Mouse (Mus musculus): ENCODE results near the gene Pnpla5. TPM values are rescaled to one million over a fixed set of nuclear protein-coding genes. Genes with fewer than 3 reads are reported as not detected.
"Not testable (repeated sequence)": the region's sequence is repeated elsewhere in the genome, so short reads cannot be mapped to it uniquely, and the experiment has no call there.

Pnpla5 gene
- total RNA-seq, 1 experiment from 2014 or later: 0.19 TPM

DNA sequence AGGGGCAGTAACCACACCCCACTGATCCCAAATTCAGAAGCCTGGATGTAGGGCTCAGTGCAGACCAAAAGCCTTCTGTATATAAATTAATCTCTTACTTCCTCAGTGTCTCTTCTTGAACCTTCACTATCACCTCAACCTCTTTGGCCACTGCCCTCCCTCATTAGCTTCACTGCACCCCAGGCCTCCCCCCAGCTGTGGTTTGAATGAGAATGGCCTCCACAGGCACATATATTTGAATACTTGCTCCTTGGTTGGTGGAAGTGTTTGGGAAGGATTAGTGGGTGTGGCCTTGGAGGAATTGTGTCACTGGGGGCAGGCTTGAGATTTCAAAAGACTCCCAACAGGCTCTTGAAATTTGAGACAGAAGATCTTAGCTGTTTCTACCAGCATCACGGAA lies 6.5 kb downstream of the Pnpla5 start:
- no peak for DNase-seq

DNA sequence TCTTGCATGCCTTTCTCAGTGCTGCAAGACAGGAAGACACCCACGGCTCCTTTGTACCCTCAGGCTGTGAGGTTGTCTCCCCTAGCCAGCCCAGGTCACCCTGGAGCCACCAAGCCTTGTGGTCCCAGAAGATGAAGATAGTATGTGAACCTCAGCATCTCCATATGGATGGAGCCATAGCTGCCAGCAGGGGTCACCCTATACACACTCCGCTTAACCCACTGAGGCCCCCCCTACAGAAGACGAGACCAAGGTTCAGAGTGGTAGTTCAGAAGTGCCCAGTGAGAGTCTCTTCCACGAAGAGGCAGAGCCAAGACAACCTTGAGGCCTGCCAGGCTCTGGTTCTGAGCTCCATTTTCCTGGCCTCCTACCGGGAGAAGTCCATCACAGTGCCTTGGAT lies 7.2 kb downstream of the Pnpla5 start:
- no peak for DNase-seq

DNA sequence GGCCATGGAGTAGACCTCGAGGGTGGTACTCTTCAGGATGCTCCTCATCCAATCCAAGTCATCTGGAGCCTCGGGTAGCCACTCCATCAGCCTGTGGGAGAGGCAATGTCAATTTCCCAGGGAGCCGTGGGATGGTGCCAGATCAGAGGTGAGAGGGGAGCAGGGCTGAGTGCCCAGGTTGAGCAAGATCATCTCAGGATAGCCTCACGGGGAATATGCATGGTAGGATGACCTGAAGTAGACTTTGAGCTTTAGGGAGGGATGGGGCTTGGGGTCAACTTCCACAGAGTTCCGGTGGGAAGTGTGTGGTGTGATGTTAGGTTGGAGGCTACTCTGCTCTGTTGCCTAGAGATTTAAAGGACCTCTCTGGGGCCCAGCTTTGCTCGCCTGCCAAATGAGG lies 9.1 kb downstream of the Pnpla5 start:
- DNase-seq: no peak

DNA sequence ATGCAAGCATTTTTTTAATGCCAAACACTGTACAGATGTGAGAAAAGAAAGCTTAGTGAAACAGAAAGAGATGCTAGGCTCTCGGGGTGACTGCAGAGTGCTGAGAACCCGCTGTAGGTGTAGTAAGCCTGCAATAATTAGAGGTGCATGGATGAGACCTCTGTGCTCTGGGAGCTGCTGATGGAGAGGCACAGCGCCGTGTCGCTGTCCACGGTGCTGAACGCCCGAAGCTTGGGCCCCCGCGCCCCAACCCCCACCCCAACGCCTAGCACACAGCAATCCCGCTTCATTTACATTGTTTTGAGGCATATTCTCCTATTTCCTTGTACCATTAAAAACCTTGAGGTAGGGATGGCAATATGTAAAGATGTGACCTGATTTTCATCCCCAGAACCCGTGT lies 14.1 kb downstream of the Pnpla5 start:
- peak; percentile 56 for DNase-seq

DNA sequence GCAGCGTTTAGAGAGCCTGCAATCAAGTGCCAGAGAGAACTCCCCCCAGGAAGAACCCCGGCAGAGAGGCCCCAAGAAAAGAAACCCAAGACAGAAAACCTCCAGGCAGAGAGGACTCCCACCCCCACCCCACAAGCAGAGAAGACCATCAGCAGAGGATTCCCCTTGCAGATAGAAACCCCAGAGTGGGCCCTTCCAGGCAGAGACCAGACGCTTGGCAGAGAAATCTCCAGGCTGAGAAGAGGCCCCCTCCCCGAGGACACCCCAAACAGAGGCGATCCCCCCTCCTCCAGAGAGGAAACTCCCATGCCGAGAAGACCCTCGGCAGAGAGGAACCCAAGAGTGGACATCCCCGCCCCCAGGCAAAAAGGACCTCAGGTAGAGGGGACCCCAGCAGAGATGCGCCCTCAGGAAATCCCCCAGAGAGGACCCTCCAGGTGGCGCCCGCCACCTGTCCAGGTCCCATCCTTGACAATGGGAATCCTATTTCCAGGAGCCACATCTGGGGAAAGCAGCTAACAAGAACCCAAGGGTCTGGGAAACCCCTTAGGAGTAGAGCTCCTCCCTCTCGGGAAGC lies 17.0 kb downstream of the Pnpla5 start:
- DNase-seq: no peak

DNA sequence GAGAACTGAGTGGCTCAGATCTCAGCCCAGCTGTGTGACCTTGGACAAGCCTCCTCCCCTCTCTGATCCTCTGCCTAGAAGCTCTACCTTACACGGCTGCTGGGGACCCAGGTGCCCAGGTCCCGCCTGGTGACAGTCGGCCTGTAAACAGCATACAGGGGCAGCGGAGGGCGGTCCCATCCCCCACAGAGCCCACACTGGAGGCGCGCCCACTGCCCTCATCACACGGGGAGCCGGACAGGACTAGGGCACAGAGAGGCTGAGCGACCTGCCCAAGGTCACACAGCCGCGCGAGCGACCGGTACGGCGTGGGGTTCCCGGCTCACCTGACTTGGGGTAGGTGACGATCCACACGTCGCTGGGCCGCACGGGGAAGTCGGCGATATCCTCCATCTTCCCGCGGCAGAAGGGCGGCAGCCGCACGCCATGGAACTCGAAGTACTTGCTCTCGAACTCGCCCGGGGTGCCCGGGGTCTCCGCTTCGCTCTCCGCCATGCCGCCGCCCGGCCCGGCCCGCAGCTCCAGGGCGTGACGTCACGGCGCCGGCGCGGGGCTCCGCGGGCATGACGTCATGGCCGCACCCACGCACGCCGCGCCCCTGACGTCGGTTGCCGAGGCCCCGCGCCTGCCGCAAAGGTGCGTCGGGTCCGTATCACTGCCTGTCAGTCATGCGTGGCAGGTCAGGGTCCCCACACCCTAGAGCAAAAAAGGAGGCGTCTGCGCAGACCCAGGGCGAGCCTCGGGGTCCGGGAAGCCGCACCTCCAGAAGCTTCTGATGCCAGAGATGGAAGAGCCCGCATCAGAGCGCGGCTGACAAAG lies 17.7 kb downstream of the Pnpla5 start, which contains the start of gene Sult4a1:
TSS of gene Sult4a1 (minus strand) at position 650 of the 819 bp plus-strand sequence.
- DNase-seq: peak; percentile 15

DNA sequence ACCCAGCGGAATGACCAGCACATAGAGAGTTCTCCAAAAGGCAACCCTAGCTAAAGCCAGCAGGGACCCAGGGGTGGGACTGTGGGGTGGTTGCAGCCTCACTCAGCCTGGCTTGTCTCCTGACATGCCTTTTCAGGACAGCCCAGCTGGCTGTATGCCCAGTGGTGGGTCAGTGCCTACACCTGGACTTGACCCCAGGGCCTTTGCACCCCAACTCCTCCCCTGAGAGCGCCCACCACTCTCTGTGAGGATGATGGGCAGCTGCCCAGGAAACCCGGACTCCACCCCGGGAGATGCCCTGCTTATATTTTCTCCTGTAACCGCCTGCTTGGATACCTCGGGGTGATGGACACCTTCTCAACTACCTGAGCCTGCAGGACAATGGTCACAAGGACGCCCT lies 18.3 kb downstream of the Pnpla5 start:
- no peak for DNase-seq

DNA sequence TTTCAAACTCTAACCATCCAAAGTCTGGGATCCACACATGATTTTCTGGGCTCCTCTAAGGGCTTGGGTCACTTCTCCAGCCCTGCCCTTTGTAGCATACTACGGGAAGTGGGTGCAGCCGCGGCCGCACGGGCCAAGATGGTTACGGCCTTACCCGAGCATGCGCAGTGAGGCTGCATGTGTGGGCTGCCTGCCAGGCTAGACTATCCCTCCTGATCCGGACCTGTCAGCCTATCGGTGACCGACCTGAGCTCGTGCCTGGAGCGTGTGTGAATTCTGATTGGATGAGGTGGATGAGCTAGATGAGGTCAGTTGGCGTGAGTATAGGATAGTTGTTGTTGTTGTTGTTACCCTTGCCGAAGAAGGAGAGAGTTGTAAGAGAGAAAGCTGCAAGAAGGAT lies 25.4 kb downstream of the Pnpla5 start:
- DNase-seq: not testable (repeated sequence)

DNA sequence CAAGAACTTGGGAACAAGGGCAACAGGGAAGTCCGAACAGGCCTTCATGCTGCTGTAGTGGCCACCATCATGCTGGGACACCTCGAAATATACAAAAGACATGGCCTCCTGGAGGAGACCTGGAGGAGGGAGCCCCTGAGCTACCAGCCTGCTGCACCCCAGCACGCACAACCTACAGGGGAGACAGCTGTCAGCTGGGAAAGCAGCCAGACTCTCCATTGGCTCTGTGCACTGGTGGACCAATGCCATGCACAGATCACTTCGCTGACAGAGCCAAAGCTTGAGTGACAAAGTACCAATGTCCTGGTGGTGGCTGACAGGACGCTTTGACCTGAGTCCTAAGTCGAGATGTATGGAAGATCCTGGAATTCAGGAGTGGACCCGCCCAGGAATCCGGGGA lies 26.9 kb downstream of the Pnpla5 start:
- DNase-seq: no peak

DNA sequence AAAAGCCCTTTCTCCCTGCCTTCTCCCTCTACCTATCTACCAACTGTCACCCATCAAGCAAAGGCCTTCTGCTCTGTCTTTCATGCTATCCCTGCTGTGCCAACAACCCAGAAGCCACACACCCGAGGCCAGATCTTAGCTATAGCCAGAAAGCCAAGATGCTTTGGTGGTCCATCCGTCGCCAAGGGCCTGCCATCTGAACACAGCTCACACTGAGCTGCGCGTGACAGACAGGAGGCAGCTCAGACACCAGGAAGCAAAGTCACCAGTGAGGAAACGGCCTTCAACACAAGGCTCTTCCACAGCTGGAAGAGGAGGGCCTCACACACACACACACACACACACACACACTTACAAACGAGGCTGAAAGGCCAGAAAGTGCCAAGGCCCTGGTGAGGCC lies 28.1 kb downstream of the Pnpla5 start:
- DNase-seq: no peak

DNA sequence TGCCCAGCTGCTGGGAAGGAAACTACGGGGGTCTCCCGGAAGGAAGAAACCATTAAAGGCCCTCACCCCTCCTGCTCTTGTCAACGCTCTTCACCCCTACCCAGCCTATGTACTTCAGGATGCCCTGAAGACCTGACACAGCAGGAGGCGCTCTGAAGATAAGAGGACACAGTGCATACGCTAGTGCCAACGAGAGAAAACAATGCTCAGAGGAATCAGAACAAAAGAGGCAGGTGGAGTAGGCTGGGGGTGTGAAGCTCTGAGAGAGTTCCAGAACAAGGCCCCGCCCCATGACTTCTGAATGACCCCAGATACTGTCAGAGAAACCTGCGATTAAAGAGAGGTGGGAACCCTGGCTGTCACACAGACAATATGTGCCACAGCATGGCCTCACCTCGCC lies 36.2 kb downstream of the Pnpla5 start:
- DNase-seq: no peak

DNA sequence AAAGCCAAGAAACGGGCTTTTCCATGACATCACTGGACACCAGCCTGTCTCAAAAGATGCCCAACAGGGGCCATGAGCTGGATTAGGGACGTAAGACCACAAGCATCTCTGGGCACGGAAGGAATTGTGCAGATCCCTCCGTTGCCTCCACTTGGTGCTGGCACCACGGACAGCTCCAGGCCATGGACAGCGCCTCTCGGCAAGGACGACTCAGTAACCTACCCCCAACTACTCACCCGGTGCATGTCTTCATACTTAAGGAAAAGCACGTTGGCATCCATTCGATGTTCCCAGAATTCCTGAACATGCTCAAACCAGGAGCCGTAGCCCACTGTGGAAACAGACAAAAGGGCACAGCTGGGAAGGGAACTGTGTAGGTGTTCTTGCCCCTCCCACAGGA lies 36.6 kb downstream of the Pnpla5 start:
- peak; percentile 60 for DNase-seq

DNA sequence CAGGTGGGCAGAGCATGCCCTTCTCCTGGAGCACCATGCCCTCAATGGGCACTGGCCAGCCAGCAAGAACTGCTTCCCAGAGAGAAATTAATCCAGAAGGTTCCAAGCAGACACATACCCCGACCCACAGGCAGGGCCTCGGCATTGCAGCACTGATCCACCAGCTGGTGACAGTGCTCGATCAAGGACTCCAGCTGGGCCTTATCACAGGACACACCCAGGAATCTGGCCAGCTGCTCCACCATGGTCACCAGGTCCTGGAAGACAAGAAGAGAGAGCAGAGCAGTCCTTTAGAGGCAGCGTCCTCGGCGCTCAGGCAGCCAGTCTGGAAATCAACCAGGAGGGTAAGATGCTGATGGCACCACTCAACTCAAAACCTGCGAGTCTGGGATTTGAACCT lies 42.9 kb downstream of the Pnpla5 start:
- no peak for DNase-seq

DNA sequence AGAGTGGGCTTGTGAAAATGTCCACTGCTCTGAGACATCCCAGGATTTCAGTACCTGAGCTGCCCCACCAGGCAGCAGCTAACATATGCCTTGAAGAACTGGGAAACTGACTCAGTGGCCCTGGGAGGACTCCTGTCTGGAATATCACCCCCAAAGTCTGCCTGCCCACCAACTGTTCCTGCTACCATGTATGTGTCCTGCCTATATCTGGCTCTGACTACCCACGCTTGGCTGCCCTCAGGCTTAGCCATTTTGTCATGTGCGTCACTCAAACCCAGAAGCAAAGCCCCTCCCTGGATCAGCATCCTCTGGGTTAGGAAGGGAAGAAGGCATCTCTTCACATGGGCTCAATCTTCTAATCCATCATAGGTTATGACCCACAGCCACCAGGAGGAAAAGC lies 43.5 kb downstream of the Pnpla5 start:
- no peak for DNase-seq

DNA sequence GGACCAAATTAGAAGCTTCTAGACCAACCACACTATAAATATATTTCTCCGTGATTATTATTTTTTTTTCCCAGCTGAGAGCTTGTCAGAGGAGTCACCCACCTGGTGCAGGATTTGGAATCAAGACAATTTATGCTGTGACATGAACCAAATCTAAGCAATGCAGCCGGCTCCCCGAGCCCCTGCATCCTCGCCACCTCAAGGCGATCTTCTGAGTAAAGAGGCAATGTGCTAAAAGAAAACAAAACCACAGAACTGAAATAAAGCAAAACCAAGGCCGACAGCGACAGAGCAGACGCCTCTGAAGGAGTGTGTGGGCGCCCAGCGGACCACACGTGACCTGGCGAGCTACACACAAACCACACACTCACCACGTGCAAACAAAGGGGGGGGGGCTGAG lies 44.3 kb downstream of the Pnpla5 start:
- no peak for DNase-seq

DNA sequence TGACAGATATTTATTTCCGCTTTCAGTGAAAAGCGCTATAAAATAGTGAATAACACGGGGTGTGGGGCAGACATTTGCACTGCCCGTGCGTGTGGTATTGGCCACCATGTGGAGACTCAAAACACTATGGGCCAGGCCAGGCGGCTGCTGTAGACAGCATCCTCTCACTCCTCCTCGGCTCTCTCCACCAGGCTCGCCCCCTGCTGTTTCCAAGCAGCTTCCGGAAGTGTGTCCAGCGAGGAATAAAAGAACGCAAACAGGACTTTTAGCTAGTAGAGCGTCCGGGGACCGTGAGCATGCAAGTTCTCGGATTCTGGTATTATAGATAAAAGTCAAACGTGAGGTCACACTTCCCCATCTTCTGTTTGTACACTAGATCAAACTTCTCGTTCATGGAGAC lies 45.8 kb downstream of the Pnpla5 start:
- DNase-seq: no peak

DNA sequence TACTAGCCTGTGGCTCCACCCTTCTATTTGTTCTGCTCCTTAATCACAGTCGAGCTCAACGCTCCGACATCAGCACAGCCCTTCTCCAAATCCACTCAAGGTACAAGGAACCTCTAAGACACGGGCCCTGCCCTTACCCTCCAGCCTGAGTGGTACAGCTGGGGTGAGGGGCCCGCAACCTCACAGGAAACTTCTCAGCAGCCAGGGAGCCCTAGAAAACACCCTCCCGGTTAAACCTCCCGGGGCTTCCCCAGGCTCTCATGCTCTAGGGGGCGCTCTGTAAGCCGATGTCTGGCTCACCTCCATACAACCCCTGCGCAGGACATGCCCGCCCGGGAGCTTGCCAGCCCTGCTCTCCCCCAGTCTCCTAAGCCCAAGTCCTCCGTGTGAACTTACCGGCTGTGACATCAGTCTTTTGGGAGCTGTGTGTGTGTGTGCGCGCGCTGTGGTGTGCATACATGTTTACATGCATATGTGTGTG lies 48.2 kb downstream of the Pnpla5 start:
- peak; percentile 41 for DNase-seq

DNA sequence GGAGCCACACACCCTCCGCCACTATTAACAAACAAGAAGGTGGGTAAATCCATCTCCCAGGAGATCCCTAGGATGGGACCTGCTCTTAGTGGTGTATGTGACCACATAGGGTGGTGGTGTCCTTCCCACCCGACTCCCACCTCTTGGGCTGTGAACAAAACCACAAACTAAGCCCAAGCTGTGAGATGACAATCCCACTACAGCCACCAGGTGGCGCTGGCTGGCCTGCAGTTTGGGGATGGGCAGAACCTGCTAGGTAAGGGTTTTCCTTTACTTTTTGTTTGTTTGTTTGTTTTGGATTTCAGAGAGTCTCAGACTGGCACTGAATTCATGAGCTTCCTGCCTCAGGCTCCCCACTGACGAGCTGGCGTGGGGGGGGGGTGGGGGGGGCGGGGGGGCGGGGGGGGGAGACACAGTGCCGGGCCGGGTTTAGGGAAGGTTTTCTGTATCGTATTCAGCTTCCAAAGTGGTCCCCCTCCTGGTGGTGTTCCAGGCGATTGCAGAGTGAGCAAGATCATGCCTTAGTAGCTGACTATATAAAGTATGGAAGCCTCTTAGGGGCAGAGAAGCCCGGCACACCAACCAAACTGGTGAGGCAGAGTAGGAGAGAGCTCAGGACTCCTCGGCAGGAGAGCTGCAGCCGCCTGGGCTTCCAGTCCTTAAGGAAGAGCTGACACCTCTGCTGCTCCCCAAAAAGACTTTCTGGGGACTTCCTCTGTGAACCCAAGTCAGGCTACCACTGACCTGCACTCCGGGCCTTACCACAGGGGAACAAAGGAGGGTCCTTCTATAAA lies 48.9 kb downstream of the Pnpla5 start:
- peak; percentile 79 for DNase-seq

DNA sequence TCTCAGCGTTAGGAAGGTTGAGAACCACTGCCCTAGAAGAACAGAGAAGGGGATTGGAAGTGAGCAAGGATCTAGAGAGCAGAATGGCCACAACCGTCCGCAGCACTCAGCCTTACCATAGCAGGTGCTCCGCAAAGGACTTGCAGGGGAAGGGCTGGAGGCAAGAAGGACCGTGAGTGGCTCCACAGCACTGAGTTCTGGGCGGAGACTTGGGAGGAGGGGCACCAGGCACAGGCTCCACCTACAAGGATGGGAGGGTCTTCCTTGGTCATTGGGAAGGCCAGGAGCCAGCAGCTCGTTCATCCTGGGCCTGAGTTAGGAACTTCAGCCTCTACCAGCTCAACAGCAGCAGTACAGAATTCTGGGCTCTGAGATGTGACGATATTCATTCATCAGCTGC lies 49.9 kb downstream of the Pnpla5 start:
- DNase-seq: no peak

DNA sequence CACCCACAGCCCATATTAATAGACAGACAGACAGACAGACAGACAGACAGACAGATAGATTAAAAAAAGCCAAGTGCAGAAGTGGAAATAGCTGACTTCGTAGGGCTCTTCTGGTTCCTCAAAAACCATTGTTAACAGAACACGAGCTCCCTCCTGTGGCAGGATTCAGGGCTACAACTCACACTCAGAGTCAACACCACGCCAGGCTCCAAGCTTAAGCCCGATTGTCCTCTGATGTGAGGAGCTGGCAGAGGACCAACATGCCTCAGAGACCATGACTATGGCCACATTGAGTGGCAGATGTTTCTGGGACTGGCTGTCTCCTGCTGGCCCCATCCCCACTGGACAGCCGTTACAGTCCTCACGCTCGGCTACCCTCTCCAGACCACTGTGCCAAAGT lies 50.7 kb downstream of the Pnpla5 start:
- peak; percentile 64 for DNase-seq

DNA sequence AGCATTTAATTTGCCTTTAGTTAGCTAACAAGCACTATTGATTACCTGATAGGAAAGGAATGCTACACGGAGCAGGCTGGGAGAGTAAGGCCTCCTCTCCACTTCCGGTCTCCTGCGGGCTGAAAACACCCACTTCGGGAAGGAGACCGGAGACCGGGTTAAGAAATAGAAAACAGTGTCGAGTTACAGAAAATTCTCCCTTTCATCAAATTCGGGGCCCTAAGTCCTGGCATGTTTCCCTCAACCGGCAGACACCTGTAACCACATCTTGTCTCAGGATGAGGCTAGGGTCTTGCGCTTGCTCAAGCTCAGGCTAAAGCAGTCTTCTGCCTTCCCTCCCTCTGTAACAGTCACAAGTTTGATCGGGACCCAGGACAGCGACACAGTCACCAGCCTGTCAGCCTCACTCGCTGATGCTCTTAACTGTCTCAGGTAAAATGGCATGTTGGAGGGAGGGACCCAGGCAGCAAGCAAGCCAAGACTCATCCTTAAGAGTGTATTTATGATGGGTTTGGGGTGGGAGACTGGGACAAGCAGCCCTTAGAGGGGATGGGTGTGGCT lies 52.8 kb downstream of the Pnpla5 start:
- no peak for DNase-seq

DNA sequence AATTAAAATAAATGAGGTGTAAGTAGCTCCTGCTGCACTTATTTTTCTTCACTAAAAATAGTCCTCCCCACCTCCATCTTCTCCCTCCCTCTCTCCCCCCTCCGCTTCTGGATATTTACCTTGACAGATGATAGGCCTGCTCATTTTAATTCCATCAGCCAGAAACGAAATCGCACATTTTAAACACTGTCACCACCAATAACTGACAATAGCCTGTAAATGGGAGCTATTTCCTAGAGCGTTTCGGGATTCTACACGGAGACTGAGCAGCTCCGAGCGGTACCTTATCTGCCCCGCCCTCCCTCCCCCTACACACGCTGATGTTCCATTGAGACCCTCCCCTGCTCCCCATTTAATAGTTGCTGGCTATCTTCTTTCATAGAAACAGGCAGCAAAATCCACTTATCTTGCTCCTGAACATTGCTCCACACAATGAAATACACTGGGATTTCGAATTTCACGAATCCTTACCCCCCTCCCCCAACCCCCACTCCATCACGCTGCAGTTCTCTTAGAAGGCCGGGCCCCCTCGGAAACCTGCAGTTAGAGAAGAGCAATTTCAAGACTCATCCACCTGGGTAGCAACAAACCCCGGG lies 53.4 kb downstream of the Pnpla5 start:
- no peak for DNase-seq
